Mouse (Mus musculus) hindbrain, embryonic 11.5 days (tissue): ENCODE measurements at regions not wholly inside any gene's neighbourhood (a gene's known extent, or its start where the extent isn't known, plus 50 kb on each side); places are given as distances from the start of the nearest gene placed in this dataset.
"Not testable (repeated sequence)": the region's sequence is repeated elsewhere in the genome, so short reads cannot be mapped to it uniquely, and the experiment has no call there.

Experiments
- ATAC-seq: fragments of 200-750 bp; cut with Nextera tagmentation; 2 replicates; pipeline ENCODE4 v1.8.0; 2017; ENCODE audit warnings: mild to moderate bottlenecking, moderate TSS enrichment, moderate library complexity; ENCODE audit not compliant: low FRiP score
- DNase-seq: peaks from one replicate; pipeline ENCODE4 v3.0.0-alpha.2; 2015; ENCODE audit warnings: low spot score
- H3K27ac ChIP-seq: fragments of 300-500 bp; sonication (generic); 2 replicates; pipeline ENCODE4 v1.5.1; 2014; ENCODE audit warnings: mild to moderate bottlenecking, low read depth, low read length
- H3K27me3 ChIP-seq: fragments of 300-500 bp; sonication (generic); 2 replicates; pipeline ENCODE4 v1.6.1; 2014; ENCODE audit warnings: mild to moderate bottlenecking, low read length, moderate library complexity, mixed read lengths; ENCODE audit not compliant: control insufficient read depth, insufficient read depth
- H3K36me3 ChIP-seq: fragments of 300-500 bp; sonication (generic); 2 replicates; pipeline ENCODE4 v1.6.1; 2014; ENCODE audit warnings: mild to moderate bottlenecking, low read length, moderate library complexity, mixed read lengths; ENCODE audit not compliant: control insufficient read depth, insufficient read depth
- H3K4me1 ChIP-seq: fragments of 300-500 bp; sonication (generic); replicated peaks from 2 replicates; pipeline ENCODE4 v1.6.1; 2014; ENCODE audit warnings: low read length, mixed read lengths; ENCODE audit not compliant: control insufficient read depth, insufficient read depth
- H3K4me2 ChIP-seq: fragments of 300-500 bp; sonication (generic); replicated peaks from 2 replicates; pipeline ENCODE4 v1.6.1; 2014; ENCODE audit warnings: mild to moderate bottlenecking, low read depth, low read length
- H3K4me3 ChIP-seq: fragments of 300-500 bp; sonication (generic); 2 replicates; pipeline ENCODE4 v1.5.1; 2014; ENCODE audit warnings: low read depth, low read length
- H3K9ac ChIP-seq: fragments of 300-500 bp; sonication (generic); 2 replicates; pipeline ENCODE4 v1.6.1; 2014; ENCODE audit warnings: low read depth, low read length
- H3K9me3 ChIP-seq: fragments of 300-500 bp; sonication (generic); 2 replicates; pipeline ENCODE4 v1.6.1; 2016; ENCODE audit warnings: low read length; ENCODE audit not compliant: control insufficient read depth
- whole genome bisulfite sequencing: fragments of 180-500 bp; shearing (Covaris S2); extraction: QIAGEN DNeasy Blood & Tissue Kit; methylation state at CpG from one replicate; pipeline ENCODE4 v1.1.7; 2014; 5-methylcytosine and 5-hydroxymethylcytosine counted together

DNA sequence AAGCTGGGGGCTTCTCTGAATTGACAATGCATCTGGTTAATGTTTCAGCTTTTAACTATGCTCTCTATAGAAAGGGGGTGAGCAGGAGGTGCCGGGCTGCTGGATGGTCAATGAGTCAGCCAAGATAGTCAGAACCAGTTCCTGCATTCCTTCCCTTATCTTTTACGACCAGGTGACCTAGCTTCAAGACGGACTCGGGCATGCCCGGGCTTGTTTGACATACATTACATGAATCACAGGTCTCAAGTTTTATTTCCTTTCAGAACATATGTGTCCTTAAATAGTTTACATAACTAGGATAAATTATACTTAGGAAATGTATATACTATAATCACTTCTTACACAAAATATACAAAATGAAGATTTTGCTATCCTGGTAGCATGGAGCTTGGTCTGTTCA lies 803.6 kb downstream of the Cdh10 start:
- H3K9ac ChIP-seq, DNase-seq, H3K4me1 ChIP-seq, H3K27ac ChIP-seq, H3K4me3 ChIP-seq, H3K4me2 ChIP-seq, ATAC-seq, H3K9me3 ChIP-seq, H3K27me3 ChIP-seq, H3K36me3 ChIP-seq: not testable (repeated sequence)
- 84% methylated on average over 5 of the region's 5 CpGs for WGBS

DNA sequence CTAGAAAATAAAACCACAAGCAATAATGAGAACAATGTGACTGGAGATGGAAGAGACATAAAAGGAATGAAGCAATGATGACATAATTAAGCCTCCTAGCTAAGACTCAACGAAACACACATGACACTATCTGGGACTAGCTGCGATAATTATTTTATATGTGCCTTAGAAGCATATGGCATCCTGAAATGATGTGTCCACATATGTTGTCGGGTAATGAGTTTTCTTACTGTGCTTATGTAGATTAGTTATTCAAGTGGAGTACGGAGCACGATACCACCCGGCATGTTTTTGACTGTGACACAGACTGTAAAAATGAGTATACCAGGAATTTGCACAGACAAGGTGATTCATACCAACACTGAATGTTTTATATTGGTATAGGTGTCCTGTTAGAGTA lies 781.7 kb upstream of the Cdh12 start:
- H3K4me1 ChIP-seq: no peaks in the 10 kb centered on the region
- H3K27me3 ChIP-seq: no peaks in the 10 kb centered on the region
- DNase-seq (no peak), ATAC-seq (no peak)
- no peaks in the 10 kb centered on the region for H3K36me3 ChIP-seq
- H3K27ac ChIP-seq: no peak overlapping the region
- no peak overlapping the region for H3K4me2 ChIP-seq
- no peak overlapping the region for H3K4me3 ChIP-seq
- no peak overlapping the region for H3K9ac ChIP-seq
- WGBS: 88% methylated on average over 6 of the region's 6 CpGs
- no peaks in the 10 kb centered on the region for H3K9me3 ChIP-seq

DNA sequence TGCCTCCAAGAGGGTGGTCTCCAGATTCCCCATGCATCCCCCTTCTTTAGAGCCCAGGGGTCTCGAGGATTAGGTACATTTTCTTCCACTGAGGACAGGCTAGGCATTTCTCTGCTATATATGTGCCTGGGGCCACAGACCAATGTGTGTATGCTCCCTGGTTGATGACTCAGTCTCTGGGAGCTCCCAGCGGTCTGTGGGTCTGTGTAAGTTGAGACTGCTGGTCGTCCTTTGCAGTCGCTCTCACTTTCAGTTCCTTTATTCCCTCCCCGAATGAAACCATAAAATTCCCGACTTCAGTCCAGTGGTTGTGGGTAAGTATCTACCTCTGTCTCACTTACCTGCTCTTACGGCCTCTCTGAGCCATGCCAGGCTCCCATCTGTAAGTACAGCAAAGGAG lies 773.5 kb upstream of the Cdh12 start:
- H3K36me3 ChIP-seq: no peaks in the 10 kb centered on the region
- DNase-seq (no peak), ATAC-seq (no peak)
- H3K27me3 ChIP-seq: no peaks in the 10 kb centered on the region
- H3K4me2 ChIP-seq: no peak overlapping the region
- 87% methylated on average over 7 of the region's 7 CpGs for WGBS
- no peak overlapping the region for H3K27ac ChIP-seq
- no peak overlapping the region for H3K4me3 ChIP-seq
- H3K9ac ChIP-seq: no peak overlapping the region
- no peaks in the 10 kb centered on the region for H3K4me1 ChIP-seq
- no peaks in the 10 kb centered on the region for H3K9me3 ChIP-seq

DNA sequence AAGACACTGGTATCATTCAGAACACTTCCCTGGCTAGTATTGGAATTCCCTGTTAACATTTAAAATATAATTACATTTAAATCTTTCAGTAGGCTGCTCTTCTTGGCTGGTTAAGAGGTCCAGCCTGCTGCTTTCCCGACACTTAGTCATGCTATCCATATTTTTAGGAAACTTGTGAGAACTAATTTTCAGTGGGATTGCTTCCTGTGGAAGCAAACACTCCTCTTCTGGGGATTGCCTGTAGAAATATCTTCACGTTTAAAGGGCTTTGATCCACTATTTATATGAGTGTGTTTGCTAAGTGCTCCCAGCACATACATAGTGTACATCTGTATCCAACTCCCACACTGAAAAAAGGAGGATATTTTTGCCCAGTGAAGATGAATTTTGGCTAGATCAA lies 761.8 kb upstream of the Cdh12 start:
- no peaks in the 10 kb centered on the region for H3K9me3 ChIP-seq
- no peaks in the 10 kb centered on the region for H3K4me1 ChIP-seq
- no peak overlapping the region for H3K27ac ChIP-seq
- no peak overlapping the region for H3K4me2 ChIP-seq
- H3K27me3 ChIP-seq: no peaks in the 10 kb centered on the region
- H3K36me3 ChIP-seq: no peaks in the 10 kb centered on the region
- DNase-seq: no peak
- 78% methylated on average over 2 of the region's 2 CpGs for WGBS
- no peak overlapping the region for H3K9ac ChIP-seq
- ATAC-seq: no peak
- H3K4me3 ChIP-seq: no peak overlapping the region

DNA sequence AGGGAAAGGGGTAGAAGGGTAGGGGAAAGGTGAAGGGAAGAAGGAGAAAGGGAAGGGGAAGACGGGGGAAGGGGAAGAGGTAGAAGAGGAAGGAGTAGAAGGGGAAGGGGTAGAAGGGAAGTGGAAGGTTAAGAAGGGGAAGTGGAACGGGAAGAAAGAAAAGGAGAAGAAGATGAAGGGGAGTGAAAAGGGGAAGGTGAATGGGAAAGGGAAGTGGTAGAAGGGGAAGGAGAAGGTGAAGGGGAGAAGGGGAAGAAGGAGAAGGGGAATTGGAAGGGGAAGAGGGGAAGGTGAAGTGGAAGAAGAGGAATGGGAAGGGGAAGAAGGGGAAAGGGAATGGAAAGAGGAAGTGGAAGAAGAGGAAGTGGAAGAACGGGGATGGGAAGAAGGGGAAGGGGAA lies 737.3 kb upstream of the Cdh12 start:
- WGBS: 79% methylated on average over 3 of the region's 3 CpGs
- Histone ChIP-seq H3K27me3 (no peaks in the 10 kb centered on the region), H3K36me3 (no peaks in the 10 kb centered on the region), H3K4me1 (no peaks in the 10 kb centered on the region), H3K27ac (no peak overlapping the region), H3K9ac (no peak overlapping the region), H3K4me3 (no peak overlapping the region), H3K9me3 (no peaks in the 10 kb centered on the region), H3K4me2 (no peak overlapping the region)
- no peak for ATAC-seq
- DNase-seq: no peak
